Mouse (Mus musculus) heart, postnatal 0 days (tissue): ENCODE results near the gene Smarca5. TPM values are rescaled to one million over a fixed set of nuclear protein-coding genes. Genes with fewer than 3 reads are reported as not detected.
"Not testable (repeated sequence)": the region's sequence is repeated elsewhere in the genome, so short reads cannot be mapped to it uniquely, and the experiment has no call there.

Source experiments
- ATAC-seq: fragments of 200-750 bp; cut with Nextera tagmentation; 2 replicates; pipeline ENCODE4 v1.8.0; 2017; ENCODE audit warnings: low read depth, moderate number of reproducible peaks, moderate library complexity; ENCODE audit not compliant: insufficient read depth
- DNase-seq: peaks from one replicate; pipeline ENCODE4 v3.0.0-alpha.2; 2016; ENCODE audit warnings: low spot score
- H3K27ac ChIP-seq: fragments of 300-500 bp; sonication (generic); 2 replicates; pipeline ENCODE4 v1.5.1; 2014; ENCODE audit warnings: low read depth, mild to moderate bottlenecking
- H3K27me3 ChIP-seq: fragments of 300-500 bp; sonication (generic); 2 replicates; pipeline ENCODE4 v1.6.1; 2014; ENCODE audit warnings: low read length, mixed read lengths; ENCODE audit not compliant: control insufficient read depth, insufficient read depth
- H3K36me3 ChIP-seq: fragments of 300-500 bp; sonication (generic); replicated peaks from 2 replicates; pipeline ENCODE4 v1.6.1; 2014; ENCODE audit warnings: low read length, mixed read lengths; ENCODE audit not compliant: control insufficient read depth, insufficient read depth
- H3K4me1 ChIP-seq: fragments of 300-500 bp; sonication (generic); 2 replicates; pipeline ENCODE4 v1.6.1; 2014; ENCODE audit warnings: antibody characterized with exemption; ENCODE audit not compliant: control insufficient read depth, insufficient read depth
- H3K4me2 ChIP-seq: fragments of 300-500 bp; sonication (generic); 2 replicates; pipeline ENCODE4 v1.6.1; 2014; ENCODE audit warnings: low read depth, mild to moderate bottlenecking, low read length, moderate library complexity
- H3K4me3 ChIP-seq: fragments of 300-500 bp; sonication (generic); 2 replicates; pipeline ENCODE4 v1.5.1; 2014; ENCODE audit warnings: low read depth, low read length
- H3K9ac ChIP-seq: fragments of 300-500 bp; sonication (generic); replicated peaks from 2 replicates; pipeline ENCODE4 v1.6.1; 2014; ENCODE audit warnings: low read depth, low read length, mixed read lengths
- H3K9me3 ChIP-seq: fragments of 300-500 bp; sonication (generic); replicated peaks from 2 replicates; pipeline ENCODE4 v1.6.1; 2016; ENCODE audit warnings: low read length; ENCODE audit not compliant: control insufficient read depth
- CTCF ChIP-seq: IDR thresholded peaks from 2 replicates; pipeline ENCODE4 v1.5.1; 2016; ENCODE audit warnings: antibody characterized with exemption, control low read depth, low read depth
- EP300 ChIP-seq: IDR thresholded peaks from 2 replicates; pipeline ENCODE4 v1.6.1; 2016; ENCODE audit warnings: antibody characterized with exemption, low read depth
- WGBS: fragments of 180-500 bp; shearing (Covaris S2); extraction: QIAGEN DNeasy Blood & Tissue Kit; methylation state at CpG from one replicate; pipeline ENCODE4 v1.1.7; 2014; 5-methylcytosine and 5-hydroxymethylcytosine counted together
- polyA plus RNA-seq: library from polyadenylated mRNA; unstranded; fragments of >200 nt; fragmentation: Nextera tagmentation; extraction: Ambion mirVana; gene quantifications from 2 replicates; pipeline ENCODE4 v1.2.1, GENCODE M21; 2015
- total RNA-seq: library from RNA; depleted of rRNA; stranded (reverse); fragments of >200 nt; gene quantifications from 2 replicates; pipeline ENCODE4 v1.2.3, GENCODE M21; 2014; ENCODE audit warnings: low replicate concordance; rRNA removed

Smarca5 gene
- total RNA-seq, result 10.5 and 17.0 TPM in 2 replicates
- 19.0 TPM in 2 replicates for polyA plus RNA-seq

GRCm38 (mm10) chr8:80739155-80739924 is at the start of gene Smarca5:
TSS of gene Smarca5 (minus strand) at chr8:80739497.
- not testable (repeated sequence) for H3K4me1 ChIP-seq, H3K9me3 ChIP-seq, H3K27me3 ChIP-seq
- DNase-seq (peak; percentile 86), ATAC-seq (peak; percentile 93)
- peak within 1 kb of the TSS; percentile 92 for H3K9ac ChIP-seq
- 0 out of 2 replicates have a peak, but pooled peaks have one; percentile 34 for TF ChIP-seq EP300
- H3K4me2 ChIP-seq, result peak within 1 kb of the TSS; percentile 98
- H3K4me3 ChIP-seq, result peak within 1 kb of the TSS; percentile 97
- H3K36me3 ChIP-seq, result peaks cover 12% of the 10 kb centered on the region; the same call in 1 of the 2 replicates
- 2% methylated on average over 55 of the region's 91 CpGs for WGBS
- peak within 1 kb of the TSS; percentile 99 for H3K27ac ChIP-seq

- H3K4me1 ChIP-seq, result no peaks in the 10 kb centered on the region
- no peaks in the 10 kb centered on the region for H3K27me3 ChIP-seq
- DNase-seq (no peak), ATAC-seq (no peak)
- no peaks in the 10 kb centered on the region for H3K9me3 ChIP-seq
- H3K9ac ChIP-seq, result no peak overlapping the region
- TF ChIP-seq EP300 (no peak), CTCF (no peak)
- WGBS, result 72% methylated on average over 9 of the region's 9 CpGs
- no peak overlapping the region for H3K27ac ChIP-seq
- H3K36me3 ChIP-seq, result peaks cover 62% of the 10 kb centered on the region
- no peak overlapping the region for H3K4me3 ChIP-seq
- no peak overlapping the region for H3K4me2 ChIP-seq
Observed at GRCm38 (mm10) chr8:80784559-80784958, 45.3 kb upstream of the Smarca5 start.

DNA sequence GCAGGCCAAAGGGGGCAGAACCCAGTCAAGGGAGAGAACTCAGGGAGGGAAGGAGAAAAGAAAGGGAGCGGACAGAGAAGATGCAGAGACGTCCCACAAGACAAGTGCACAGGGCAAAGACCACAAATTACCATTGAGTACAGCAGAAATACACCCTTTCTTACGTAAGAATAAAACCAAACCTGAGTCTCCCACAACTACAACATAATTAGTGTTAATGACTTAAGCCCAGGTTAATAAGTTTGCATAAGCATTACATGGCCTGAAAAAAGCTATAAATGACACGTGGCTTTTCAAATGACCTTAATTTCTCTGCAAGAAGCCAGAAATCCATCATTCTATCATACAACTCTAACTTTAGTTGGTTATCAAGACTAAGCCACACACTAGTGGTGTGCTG is 44.0 kb upstream of the Smarca5 start:
- H3K27me3 ChIP-seq, result no peaks in the 10 kb centered on the region
- no peak for ATAC-seq
- no peak for DNase-seq
- peaks cover 61% of the 10 kb centered on the region for H3K36me3 ChIP-seq
- no peak overlapping the region for H3K4me2 ChIP-seq
- H3K27ac ChIP-seq, result no peak overlapping the region
- H3K9ac ChIP-seq, result no peak overlapping the region
- WGBS, result 90% methylated on average over 4 of the region's 4 CpGs
- no peaks in the 10 kb centered on the region for H3K4me1 ChIP-seq
- no peaks in the 10 kb centered on the region for H3K9me3 ChIP-seq
- TF ChIP-seq EP300 (no peak), CTCF (no peak)
- no peak overlapping the region for H3K4me3 ChIP-seq

- Histone ChIP-seq H3K4me1 (no peaks in the 10 kb centered on the region), H3K9me3 (no peaks in the 10 kb centered on the region), H3K36me3 (peaks cover 62% of the 10 kb centered on the region), H3K4me3 (no peak overlapping the region), H3K9ac (no peak overlapping the region), H3K27ac (peak overlapping the region; percentile 43; the same call in 1 of the 2 replicates), H3K4me2 (no peak overlapping the region), H3K27me3 (no peaks in the 10 kb centered on the region)
- TF ChIP-seq EP300 (no peak), CTCF (no peak)
- ATAC-seq (peak; percentile 79), DNase-seq (peak; percentile 49)
- WGBS, result 39% methylated on average over 10 of the region's 10 CpGs
Observed at GRCm38 (mm10) chr8:80781338-80781737, 42.0 kb upstream of the Smarca5 start.

- Histone ChIP-seq H3K36me3 (peaks cover 67% of the 10 kb centered on the region), H3K4me2 (no peak overlapping the region), H3K9ac (no peak overlapping the region), H3K27ac (no peak overlapping the region), H3K9me3 (no peaks in the 10 kb centered on the region), H3K4me1 (no peaks in the 10 kb centered on the region), H3K4me3 (no peak overlapping the region), H3K27me3 (no peaks in the 10 kb centered on the region)
- ATAC-seq, result no peak
- WGBS, result 88% methylated on average over 4 of the region's 4 CpGs
- TF ChIP-seq EP300 (no peak), CTCF (no peak)
- DNase-seq, result no peak
Observed at GRCm38 (mm10) chr8:80780271-80780670, 41.0 kb upstream of the Smarca5 start.
